Mouse (Mus musculus) megakaryocyte, embryonic 14.5 days (primary cell): ENCODE data around the gene Bhlhe40.

ENCODE experiments used
- FLI1 ChIP-seq: IDR thresholded peaks from 2 replicates; pipeline ENCODE4 v1.6.1; 2012; ENCODE audit warnings: low read length, inconsistent platforms, mixed read lengths
- GATA1 ChIP-seq: IDR thresholded peaks from 3 replicates; pipeline ENCODE4 v1.6.1; 2012; ENCODE audit warnings: mixed read lengths, low read length, inconsistent platforms, borderline replicate concordance

- TF ChIP-seq GATA1 (no peak), FLI1 (no peak)
Measured at GRCm38 (mm10) chr6:108685758-108686355, 25.4 kb downstream of the Bhlhe40 start.
